Mouse (Mus musculus) CH12.LX (cell line): ENCODE data around the gene Usp42. TPM values are rescaled to one million over a fixed set of nuclear protein-coding genes. Genes with fewer than 3 reads are reported as not detected.

Experiments
- DNase-seq: peaks from one replicate; pipeline ENCODE4 v3.0.0-alpha.2; 2013; ENCODE audit errors: extremely low read depth
- H3K27ac ChIP-seq: 2 replicates; pipeline ENCODE4 v1.5.1; 2012; ENCODE audit warnings: low read depth, mild to moderate bottlenecking, control low read depth, moderate library complexity; ENCODE audit not compliant: insufficient read depth
- H3K27me3 ChIP-seq: replicated peaks from 2 replicates; pipeline ENCODE3; 2012; ENCODE audit warnings: inconsistent platforms
- H3K36me3 ChIP-seq, 2 experiments: replicated peaks in 1 of 2; 2 replicates each; pipeline versions ENCODE3 to v1.6.1; 2012; ENCODE audit warnings: inconsistent platforms in 1 of 2, low read length in 1 of 2, mild to moderate bottlenecking in 1 of 2, mixed read lengths in 1 of 2, moderate library complexity in 1 of 2; ENCODE audit not compliant: control insufficient read depth in 1 of 2, insufficient read depth in 1 of 2
- H3K4me1 ChIP-seq, 2 experiments: 2 replicates each; pipeline ENCODE4 v1.6.1; 2012; ENCODE audit warnings: inconsistent platforms in 1 of 2, moderate library complexity in 1 of 2; ENCODE audit not compliant: insufficient read depth in 2 of 2, control insufficient read depth in 1 of 2
- H3K4me2 ChIP-seq: 2 replicates; pipeline ENCODE4 v1.6.1; 2012; ENCODE audit warnings: low read depth, mild to moderate bottlenecking, control low read depth; ENCODE audit not compliant: poor library complexity, insufficient read depth, severe bottlenecking
- H3K4me3 ChIP-seq, 3 experiments: fragments of 150-350 bp in 1 of 3; sonication (generic) in 1 of 3; replicated peaks in 1 of 3; 2 replicates each; pipeline versions ENCODE3 to v1.5.1; 2011 to 2012; ENCODE audit warnings: low read depth in 2 of 3, low read length in 2 of 3, mild to moderate bottlenecking in 2 of 3, moderate library complexity in 2 of 3, control low read depth in 1 of 3, improper control_type of control experiment in 1 of 3, inconsistent platforms in 1 of 3, mixed read lengths in 1 of 3; ENCODE audit not compliant: poor library complexity in 1 of 3
- H3K79me2 ChIP-seq: replicated peaks from 2 replicates; pipeline ENCODE4 v1.6.1; 2012; ENCODE audit warnings: mild to moderate bottlenecking, moderate library complexity; ENCODE audit not compliant: control insufficient read depth, poor library complexity, insufficient read depth, severe bottlenecking; ENCODE audit errors: extremely low read depth
- H3K9ac ChIP-seq: 2 replicates; pipeline ENCODE4 v1.6.1; 2012; ENCODE audit warnings: low read depth, mild to moderate bottlenecking, control low read depth, moderate library complexity; ENCODE audit not compliant: insufficient read depth
- H3K9me3 ChIP-seq: replicated peaks from 2 replicates; pipeline ENCODE3; 2012; ENCODE audit warnings: low read length, inconsistent platforms, mixed read lengths
- BHLHE40 ChIP-seq: IDR thresholded peaks from 2 replicates; pipeline ENCODE4 v1.6.1; 2011; ENCODE audit warnings: mild to moderate bottlenecking, low read depth, low read length, improper control_type of control experiment
- CHD2 ChIP-seq: IDR thresholded peaks from 2 replicates; pipeline ENCODE4 v1.6.1; 2011; ENCODE audit warnings: low read length, improper control_type of control experiment
- CTCF ChIP-seq, 2 experiments: IDR thresholded peaks in 1 of 2; conservative IDR thresholded peaks in 1 of 2; 2 replicates each; pipeline ENCODE4 v1.5.1; 2011 to 2012; ENCODE audit warnings: low read depth in 2 of 2, low read length in 2 of 2, improper control_type of control experiment in 1 of 2, inconsistent platforms in 1 of 2, mild to moderate bottlenecking in 1 of 2, moderate library complexity in 1 of 2
- E2F4 ChIP-seq: IDR thresholded peaks from 2 replicates; pipeline ENCODE4 v1.6.1; 2011; ENCODE audit warnings: low read depth, low read length, improper control_type of control experiment; ENCODE audit not compliant: insufficient replicate concordance
- ELF1 ChIP-seq: IDR thresholded peaks from 2 replicates; pipeline ENCODE4 v1.6.1; 2014; ENCODE audit warnings: low read depth, mild to moderate bottlenecking, inconsistent platforms, low read length, improper control_type of control experiment
- ETS1 ChIP-seq: conservative IDR thresholded peaks from 2 replicates; pipeline ENCODE4 v1.6.1; 2012; ENCODE audit warnings: low read depth, mild to moderate bottlenecking, inconsistent platforms, low read length, improper control_type of control experiment, moderate library complexity
- GABPA ChIP-seq: IDR thresholded peaks from 2 replicates; pipeline ENCODE4 v1.6.1; 2012; ENCODE audit warnings: low read depth, low read length, improper control_type of control experiment, inconsistent platforms; ENCODE audit not compliant: insufficient replicate concordance
- HCFC1 ChIP-seq: IDR thresholded peaks from 2 replicates; pipeline ENCODE4 v1.6.1; 2012; ENCODE audit warnings: low read depth, mild to moderate bottlenecking, inconsistent platforms, low read length, improper control_type of control experiment
- IRF4 ChIP-seq: IDR thresholded peaks from 2 replicates; pipeline ENCODE4 v1.6.1; 2014; ENCODE audit warnings: low read depth, mild to moderate bottlenecking, inconsistent platforms, low read length, improper control_type of control experiment
- JUN ChIP-seq: IDR thresholded peaks from 2 replicates; pipeline ENCODE4 v1.6.1; 2011; ENCODE audit warnings: low read depth, mild to moderate bottlenecking, low read length, improper control_type of control experiment, moderate library complexity; ENCODE audit not compliant: insufficient read depth
- KAT2A ChIP-seq: IDR thresholded peaks from 2 replicates; pipeline ENCODE4 v1.6.1; 2012; ENCODE audit warnings: low read length, improper control_type of control experiment, inconsistent platforms; ENCODE audit not compliant: insufficient replicate concordance
- MAFK ChIP-seq: IDR thresholded peaks from 2 replicates; pipeline ENCODE4 v1.6.1; 2011; ENCODE audit warnings: low read length, improper control_type of control experiment; ENCODE audit not compliant: insufficient replicate concordance
- MAZ ChIP-seq: IDR thresholded peaks from 2 replicates; pipeline ENCODE4 v1.6.1; 2012; ENCODE audit warnings: low read depth, mild to moderate bottlenecking, inconsistent platforms, low read length, improper control_type of control experiment, moderate library complexity
- MEF2A ChIP-seq: IDR thresholded peaks from 2 replicates; pipeline ENCODE4 v1.6.1; 2014; ENCODE audit warnings: low read depth, mild to moderate bottlenecking, inconsistent platforms, low read length, improper control_type of control experiment, borderline replicate concordance
- MXI1 ChIP-seq: IDR thresholded peaks from 2 replicates; pipeline ENCODE4 v1.6.1; 2011; ENCODE audit warnings: mild to moderate bottlenecking, low read depth, low read length, improper control_type of control experiment
- NELFE ChIP-seq: IDR thresholded peaks from 2 replicates; pipeline ENCODE4 v1.6.1; 2011; ENCODE audit warnings: low read depth, low read length, improper control_type of control experiment
- NRF1 ChIP-seq: IDR thresholded peaks from 2 replicates; pipeline ENCODE4 v1.6.1; 2014; ENCODE audit warnings: low read depth, mild to moderate bottlenecking, inconsistent platforms, low read length, improper control_type of control experiment, moderate library complexity
- PAX5 ChIP-seq: IDR thresholded peaks from 2 replicates; pipeline ENCODE4 v1.6.1; 2012; ENCODE audit warnings: low read length, inconsistent platforms, mixed read lengths
- POLR2A ChIP-seq: IDR thresholded peaks from 2 replicates; pipeline ENCODE4 v1.6.1; 2011; ENCODE audit warnings: low read depth, mild to moderate bottlenecking, improper control_type of control experiment, low read length
- RCOR1 ChIP-seq: conservative IDR thresholded peaks from 2 replicates; pipeline ENCODE4 v1.6.1; 2012; ENCODE audit warnings: low read depth, mild to moderate bottlenecking, inconsistent platforms, low read length, improper control_type of control experiment
- SIN3A ChIP-seq: IDR thresholded peaks from 2 replicates; pipeline ENCODE4 v1.6.1; 2012; ENCODE audit warnings: low read length, improper control_type of control experiment, inconsistent platforms
- TBP ChIP-seq: conservative IDR thresholded peaks from 2 replicates; pipeline ENCODE4 v1.6.1; 2011; ENCODE audit warnings: low read depth, low read length, improper control_type of control experiment
- TCF12 ChIP-seq: IDR thresholded peaks from 2 replicates; pipeline ENCODE4 v1.6.1; 2014; ENCODE audit warnings: low read depth, mild to moderate bottlenecking, inconsistent platforms, low read length, improper control_type of control experiment
- UBTF ChIP-seq: IDR thresholded peaks from 2 replicates; pipeline ENCODE4 v1.6.1; 2012; ENCODE audit warnings: low read depth, mild to moderate bottlenecking, inconsistent platforms, low read length, improper control_type of control experiment, moderate library complexity
- USF2 ChIP-seq: conservative IDR thresholded peaks from 2 replicates; pipeline ENCODE4 v1.6.1; 2011; ENCODE audit warnings: low read depth, low read length, improper control_type of control experiment
- ZKSCAN1 ChIP-seq: IDR thresholded peaks from 2 replicates; pipeline ENCODE4 v1.6.1; 2012; ENCODE audit warnings: low read depth, inconsistent platforms, low read length, improper control_type of control experiment, borderline replicate concordance
- ZNF384 ChIP-seq: IDR thresholded peaks from 2 replicates; pipeline ENCODE4 v1.6.1; 2012; ENCODE audit warnings: low read depth, low read length, improper control_type of control experiment, inconsistent platforms
- dilution Hi-C: fragments of 300-500 bp; cut with MboI; formaldehyde crosslinking; loops from 2 replicates; pipeline ENCODE4 v1.14.3; 2020; ENCODE audit warnings: low sequenced_read_pairs; ENCODE audit not compliant: extremely low pct_unique_long_range_greater_than_20kb, extremely low pct_ligation_motif_present
- in situ Hi-C: fragments of 300-500 bp; cut with MboI; formaldehyde crosslinking; loops from 3 replicates; pipeline ENCODE4 v1.14.3; 2019; ENCODE audit warnings: low sequenced_read_pairs, low pct_ligation_motif_present, low pct_unique_long_range_greater_than_20kb, mixed read lengths
- polyA plus RNA-seq: library from polyadenylated mRNA; unstranded; fragments of >175 nt; gene quantifications from 2 replicates; pipeline ENCODE4 v1.2.1, GENCODE M21; 2012; ENCODE audit warnings: low read depth; ENCODE audit not compliant: insufficient read length
- total RNA-seq, 2 experiments: library from RNA; depleted of rRNA; stranded (reverse); fragments of 300-350 nt in 1 of 2; fragments of >200 nt in 1 of 2; gene quantifications; 2 replicates each; pipeline ENCODE4 v1.2.3; 2012 to 2014

Gene Usp42
- total and polyA plus RNA-seq, 3 experiments = 4.3 to 14.6 (median 7.1) TPM

- TF ChIP-seq ZNF384 (no peak), TBP (no peak), MEF2A (no peak), MAFK (no peak), ZKSCAN1 (no peak), PAX5 (no peak), JUN (no peak), UBTF (no peak), MAZ (no peak), NELFE (no peak), RCOR1 (no peak), ELF1 (no peak), TCF12 (no peak), GABPA (no peak), NRF1 (no peak)
- TF ChIP-seq, all 38 proteins: peak for 0
- no peak for DNase-seq
- H3K36me3 ChIP-seq = peaks cover 2 to 33% of the 10 kb centered on the region in 2 experiments
- dilution Hi-C loops = no loop called here
- H3K4me2 ChIP-seq = no peak overlapping the region
- H3K79me2 ChIP-seq = no peaks in the 10 kb centered on the region
- H3K9me3 ChIP-seq = no peaks in the 10 kb centered on the region
- no peak overlapping the region for H3K9ac ChIP-seq
- H3K27ac ChIP-seq = no peak overlapping the region
- H3K4me1 ChIP-seq = peaks cover 5 to 27% of the 10 kb centered on the region in 2 experiments
- H3K27me3 ChIP-seq = no peaks in the 10 kb centered on the region
- in situ Hi-C loops = no loop called here
- H3K4me3 ChIP-seq = no peak overlapping the region
Observed at GRCm38 (mm10) chr5:143760508-143760907, 28.4 kb upstream of the Usp42 start.

DNA sequence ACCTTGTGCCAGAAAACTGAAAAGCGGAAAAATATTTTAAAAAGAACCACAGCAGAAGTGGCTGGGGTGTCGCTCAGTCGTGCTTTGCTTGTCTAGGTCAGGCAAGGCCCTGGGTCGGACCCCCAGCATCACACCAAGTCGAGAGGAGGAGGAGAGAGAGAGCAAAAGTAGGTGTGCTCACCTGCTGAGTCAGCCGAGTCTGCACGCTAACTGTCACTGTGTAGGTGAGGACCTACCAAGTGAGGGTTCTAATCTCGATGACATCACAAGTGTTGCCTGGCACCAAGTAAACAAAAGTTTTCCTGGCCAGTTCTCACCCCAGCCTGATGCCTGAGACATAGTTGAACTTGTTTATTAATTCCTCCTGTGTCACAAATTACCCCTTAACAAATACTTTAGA lies 27.5 kb upstream of the Usp42 start:
- peaks cover 7 to 27% of the 10 kb centered on the region in 2 experiments for H3K4me1 ChIP-seq
- H3K27ac ChIP-seq = no peak overlapping the region
- H3K4me2 ChIP-seq = no peak overlapping the region
- H3K79me2 ChIP-seq = no peaks in the 10 kb centered on the region
- in situ Hi-C loops = no loop called here
- no peak for DNase-seq
- peaks cover 2 to 29% of the 10 kb centered on the region in 2 experiments for H3K36me3 ChIP-seq
- no peak overlapping the region for H3K4me3 ChIP-seq
- no peaks in the 10 kb centered on the region for H3K9me3 ChIP-seq
- TF ChIP-seq ZNF384 = no peak
- no peak for TF ChIP-seq BHLHE40
- no peak for TF ChIP-seq USF2
- TF ChIP-seq ZKSCAN1 = no peak
- no peak for TF ChIP-seq KAT2A
- TF ChIP-seq SIN3A = no peak
- no peak for TF ChIP-seq POLR2A
- TF ChIP-seq TCF12 = no peak
- TF ChIP-seq JUN = no peak
- no peak for TF ChIP-seq CHD2
- no peak for TF ChIP-seq HCFC1
- TF ChIP-seq CTCF (conservative IDR thresholded peaks at IDR 0.05 in 1 of 2, IDR thresholded peaks at IDR 0.05 in 1 of 2; ENCODE audit: low read depth in 2 of 2, low read length in 2 of 2) = no peak
- no peak for TF ChIP-seq ETS1
- no peak for TF ChIP-seq RCOR1
- TF ChIP-seq E2F4 = no peak
- no peak for TF ChIP-seq IRF4
- no peak for TF ChIP-seq MXI1
- no peak for TF ChIP-seq MAZ
- TF ChIP-seq, all 38 proteins: peak for 0
- Histone ChIP-seq H3K9ac (no peak overlapping the region), H3K27me3 (no peaks in the 10 kb centered on the region)
- dilution Hi-C loops = no loop called here
